Mouse (Mus musculus) Patski (cell line): ENCODE data around the gene Arhgap31. TPM values are rescaled to one million over a fixed set of nuclear protein-coding genes. Genes with fewer than 3 reads are reported as not detected.
"Not testable (repeated sequence)": the region's sequence is repeated elsewhere in the genome, so short reads cannot be mapped to it uniquely, and the experiment has no call there.

Experiments
- ATAC-seq: fragments of 100-300 bp; one replicate; pipeline ENCODE4 v1.8.0; 2021
- CTCF ChIA-PET: fragments of 350-600 bp; sonication (Branson Sonifier 250); formaldehyde crosslinking; loops from one replicate; lab custom pipeline; 2022; ENCODE audit warnings: inconsistent platforms; lab: Charles Lee
- POLR2A ChIA-PET: fragments of 350-600 bp; sonication (Branson Sonifier 250); formaldehyde crosslinking; loops from one replicate; lab custom pipeline; 2022; ENCODE audit warnings: antibody characterized with exemption, inconsistent platforms; lab: Charles Lee
- DNase-seq: peaks from one replicate; pipeline ENCODE4 v3.0.0-alpha.2; 2011; ENCODE audit warnings: low read depth, low spot score
- H3K27me3 ChIP-seq: fragments of 371-371 bp; one replicate; pipeline ENCODE4 v1.5.1; 2021
- CTCF ChIP-seq: fragments of 100-300 bp; IDR thresholded peaks from one replicate; pipeline ENCODE4 v1.5.1; 2021
- in situ Hi-C: fragments of 300-500 bp; cut with MboI; formaldehyde crosslinking; loops from 3 replicates; pipeline ENCODE4 v1.11.1; 2018; ENCODE audit warnings: low pct_unique_long_range_greater_than_20kb, mixed read lengths
- polyA plus RNA-seq: library from polyadenylated mRNA; unstranded; gene quantifications from one replicate; pipeline ENCODE4 v1.2.3, GENCODE M21; 2021

Gene Arhgap31
- polyA plus RNA-seq, 1 experiment from 2014 or later = 0.24 TPM

GRCm38 (mm10) chr16:38688531-38689264 lies 24.4 kb downstream of the Arhgap31 start:
- H3K27me3 ChIP-seq = peaks cover under 1% of the 10 kb centered on the region
- ATAC-seq = no peak
- no peak for TF ChIP-seq CTCF

GRCm38 (mm10) chr16:38687673-38688072 lies 25.4 kb downstream of the Arhgap31 start:
- no peak for DNase-seq
- CTCF ChIA-PET = interaction anchor here (1.8 kb wide), 1 partner anchor 16 kb away, joined by 5 read pairs; no protein-coding TSS in a partner anchor
- in situ Hi-C loops = no loop called here
- no peak for ATAC-seq
- POLR2A ChIA-PET = interaction anchor here (0.5 to 0.6 kb wide), 2 partner anchors 35 to 46 kb away, joined by 3 to 7 read pairs; no protein-coding TSS in a partner anchor
- H3K27me3 ChIP-seq = peaks cover 2% of the 10 kb centered on the region
- TF ChIP-seq CTCF = no peak

More at GRCm38 (mm10) chr16:38688531-38689264, 24.4 kb downstream of the Arhgap31 start:
- CTCF ChIA-PET = interaction anchor here (1.8 kb wide), 1 partner anchor 17 kb away, joined by 5 read pairs; no protein-coding TSS in a partner anchor
- POLR2A ChIA-PET = no interaction called here
- DNase-seq = no peak
- in situ Hi-C loops = no loop called here

- CTCF ChIA-PET = no interaction called here
- TF ChIP-seq CTCF = no peak
- in situ Hi-C loops = no loop called here
- peaks cover 2% of the 10 kb centered on the region for H3K27me3 ChIP-seq
- no peak for DNase-seq
- no peak for ATAC-seq
- POLR2A ChIA-PET = no interaction called here
Observed at GRCm38 (mm10) chr16:38683094-38683493, 30.0 kb downstream of the Arhgap31 start.

- ChIA-PET CTCF (no interaction called here), POLR2A (no interaction called here)
- in situ Hi-C loops = no loop called here
- ATAC-seq (no peak), DNase-seq (no peak)
- H3K27me3 ChIP-seq = peaks cover 2% of the 10 kb centered on the region
- TF ChIP-seq CTCF = no peak
Observed at GRCm38 (mm10) chr16:38681313-38681712, 31.8 kb downstream of the Arhgap31 start.

- POLR2A ChIA-PET = no interaction called here
- DNase-seq = no peak
- TF ChIP-seq CTCF = no peak
- no peak for ATAC-seq
- CTCF ChIA-PET = interaction anchor here (0.7 kb wide), 1 partner anchor 60 kb away, joined by 3 read pairs; no protein-coding TSS in a partner anchor
- H3K27me3 ChIP-seq = peaks cover 10% of the 10 kb centered on the region
- in situ Hi-C loops = no loop called here
Observed at GRCm38 (mm10) chr16:38679431-38680021, 33.5 kb downstream of the Arhgap31 start.

- no peak for TF ChIP-seq CTCF
- H3K27me3 ChIP-seq = peaks cover 10% of the 10 kb centered on the region
- no peak for ATAC-seq
- POLR2A ChIA-PET = no interaction called here
- in situ Hi-C loops = no loop called here
- CTCF ChIA-PET = no interaction called here
- no peak for DNase-seq
Observed at GRCm38 (mm10) chr16:38678853-38679252, 34.2 kb downstream of the Arhgap31 start.

- H3K27me3 ChIP-seq, CTCF ChIA-PET, POLR2A ChIA-PET, DNase-seq, in situ Hi-C loops, ATAC-seq: not testable (repeated sequence)
Observed at GRCm38 (mm10) chr16:38677941-38678340, 35.1 kb downstream of the Arhgap31 start.

GRCm38 (mm10) chr16:38677171-38677570 lies 35.9 kb downstream of the Arhgap31 start:
- no peak for ATAC-seq
- DNase-seq = no peak
- in situ Hi-C loops = no loop called here
- peaks cover 8% of the 10 kb centered on the region for H3K27me3 ChIP-seq
- ChIA-PET POLR2A (no interaction called here), CTCF (no interaction called here)
- TF ChIP-seq CTCF = no peak

- no peak for DNase-seq
- TF ChIP-seq CTCF = no peak
- ChIA-PET POLR2A (interaction anchor here (0.7 kb wide), 1 partner anchor 1202 kb away, joined by 4 read pairs; no protein-coding TSS in a partner anchor), CTCF (no interaction called here)
- in situ Hi-C loops = no loop called here
- H3K27me3 ChIP-seq = peaks cover 8% of the 10 kb centered on the region
- no peak for ATAC-seq
Observed at GRCm38 (mm10) chr16:38676647-38677046, 36.4 kb downstream of the Arhgap31 start.

GRCm38 (mm10) chr16:38675600-38676335 lies 37.3 kb downstream of the Arhgap31 start:
- H3K27me3 ChIP-seq = peaks cover 8% of the 10 kb centered on the region
- in situ Hi-C loops = no loop called here
- POLR2A ChIA-PET = interaction anchor here (0.7 kb wide), 1 partner anchor 1203 kb away, joined by 4 read pairs; no protein-coding TSS in a partner anchor
- CTCF ChIA-PET = no interaction called here
- no peak for DNase-seq
- ATAC-seq = no peak
- no peak for TF ChIP-seq CTCF
